Mouse (Mus musculus) right cerebral cortex, adult 2 months (tissue): ENCODE measurements around the gene Znhit1.

Source experiments
- DNase-seq, 2 experiments: peaks; one replicate each; pipeline ENCODE4 v3.0.0; 2021 to 2022; ENCODE audit warnings: low spot score in 2 of 2

Gene Znhit1

GRCm38 (mm10) chr5:136987934-136988271 lies at the start of gene Znhit1:
Gene Znhit1, minus strand, starts transcription at chr5:136988021.
- DNase-seq: no peak

GRCm38 (mm10) chr5:137036211-137036610 lies 48.4 kb upstream of the Znhit1 start:
- no peak for DNase-seq

GRCm38 (mm10) chr5:137032641-137033074 lies 44.8 kb upstream of the Znhit1 start:
- peak; percentile 84 to 85 for DNase-seq

DNA sequence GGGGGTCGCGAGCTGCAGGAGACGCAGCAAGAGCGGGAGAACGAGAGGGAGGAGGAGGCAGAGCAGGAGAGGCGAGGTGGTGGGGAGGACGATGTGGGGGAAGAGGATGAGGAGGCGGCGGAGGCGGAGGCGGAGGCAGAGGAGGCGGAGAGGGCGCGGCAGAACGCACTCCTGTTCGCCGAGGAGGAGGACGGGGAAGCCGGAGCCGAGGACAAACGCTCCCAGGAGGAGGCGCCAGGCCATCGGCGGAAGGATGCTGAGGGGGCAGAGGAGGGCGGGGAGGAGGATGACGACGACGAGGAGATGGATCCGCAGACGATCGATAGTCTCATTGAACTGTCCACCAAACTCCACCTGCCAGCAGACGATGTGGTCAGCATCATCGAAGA lies 44.2 kb upstream of the Znhit1 start:
- DNase-seq: peak; percentile 59 to 72

DNA sequence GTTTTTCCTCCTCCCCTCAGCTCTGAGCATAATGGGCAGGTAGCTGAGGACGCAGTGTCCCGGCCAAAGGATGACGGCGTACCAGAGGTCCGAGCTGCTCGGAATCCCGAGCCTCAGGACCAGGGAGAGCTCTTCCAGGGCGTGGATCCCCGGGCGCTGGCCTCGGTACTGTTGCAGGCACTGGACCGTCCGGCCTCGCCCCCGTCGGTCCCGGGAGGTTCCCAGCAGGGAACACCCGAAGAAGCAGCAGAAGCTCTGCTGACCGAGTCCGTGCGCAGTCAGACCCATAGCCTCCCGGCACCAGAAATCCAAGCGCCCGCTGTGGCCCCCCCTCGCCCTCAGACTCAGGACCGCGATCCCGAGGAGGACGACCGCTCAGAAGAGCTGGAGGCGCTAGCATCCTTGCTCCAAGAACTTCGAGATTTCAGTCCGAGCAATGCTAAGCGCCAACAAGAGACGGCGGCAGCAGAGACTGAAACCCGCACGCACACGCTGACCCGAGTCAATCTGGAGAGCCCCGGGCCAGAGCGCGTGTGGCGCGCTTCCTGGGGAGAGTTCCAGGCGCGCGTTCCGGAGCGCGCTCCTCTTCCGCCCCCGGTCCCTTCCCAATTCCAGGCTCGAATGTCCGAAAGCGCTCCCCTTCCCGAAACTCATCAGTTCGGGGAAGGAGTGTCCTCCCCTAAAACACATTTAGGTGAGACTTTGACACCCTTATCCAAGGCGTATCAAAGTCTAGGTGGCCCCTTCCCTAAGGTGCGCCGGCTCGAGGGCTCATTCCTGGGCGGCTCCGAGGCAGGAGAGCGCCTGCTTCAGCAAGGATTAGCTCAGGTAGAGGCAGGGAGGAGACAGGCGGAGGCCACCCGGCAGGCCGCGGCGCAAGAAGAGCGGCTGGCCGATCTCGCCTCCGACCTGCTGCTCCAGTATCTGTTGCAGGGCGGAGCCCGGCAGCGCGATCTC lies 43.5 kb upstream of the Znhit1 start:
- DNase-seq: no peak

- peak; percentile 66 to 68 for DNase-seq
These were observed 42.6 kb upstream of the Znhit1 start for GRCm38 (mm10) chr5:137030416-137030810.

- peak; percentile 96 for DNase-seq
These were observed 42.0 kb upstream of the Znhit1 start for GRCm38 (mm10) chr5:137029643-137030415.

- no peak for DNase-seq
These were observed 41.4 kb upstream of the Znhit1 start for GRCm38 (mm10) chr5:137029273-137029585.

DNA sequence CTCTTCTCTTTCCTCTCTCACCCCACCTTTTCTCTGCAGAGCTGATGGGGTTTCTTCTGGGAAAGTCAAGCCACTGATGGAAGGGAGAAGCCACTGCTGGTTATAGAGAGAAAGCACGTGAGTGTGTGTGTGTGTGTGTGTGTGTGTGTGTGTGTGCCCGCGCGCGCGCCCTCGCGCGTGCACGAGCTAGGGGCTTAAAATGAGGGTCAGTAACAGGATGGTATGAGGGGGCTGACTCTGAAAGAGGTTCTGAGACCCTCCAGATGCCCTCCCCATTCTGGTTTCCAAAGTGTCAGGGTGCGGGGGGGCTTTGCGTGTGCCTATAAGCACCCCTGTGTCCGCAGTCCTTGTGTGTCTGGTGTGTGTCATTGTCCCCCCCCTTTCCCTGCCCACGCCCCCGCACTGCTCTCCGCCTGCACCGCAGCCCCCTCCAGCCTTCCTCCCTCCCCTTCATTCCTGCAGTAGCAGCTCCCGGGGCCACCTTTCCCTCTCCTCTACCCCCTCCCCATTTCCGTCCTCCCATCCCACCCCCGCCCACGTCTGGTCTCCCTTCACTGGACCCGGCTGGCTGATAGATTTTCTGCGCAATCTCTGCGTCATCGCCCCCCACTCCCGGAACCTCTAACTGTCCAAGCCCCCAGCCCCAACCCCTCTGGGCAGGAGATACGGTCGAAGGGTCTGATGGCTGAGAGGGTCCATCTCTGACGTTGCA lies 40.9 kb upstream of the Znhit1 start:
- DNase-seq: no peak

DNA sequence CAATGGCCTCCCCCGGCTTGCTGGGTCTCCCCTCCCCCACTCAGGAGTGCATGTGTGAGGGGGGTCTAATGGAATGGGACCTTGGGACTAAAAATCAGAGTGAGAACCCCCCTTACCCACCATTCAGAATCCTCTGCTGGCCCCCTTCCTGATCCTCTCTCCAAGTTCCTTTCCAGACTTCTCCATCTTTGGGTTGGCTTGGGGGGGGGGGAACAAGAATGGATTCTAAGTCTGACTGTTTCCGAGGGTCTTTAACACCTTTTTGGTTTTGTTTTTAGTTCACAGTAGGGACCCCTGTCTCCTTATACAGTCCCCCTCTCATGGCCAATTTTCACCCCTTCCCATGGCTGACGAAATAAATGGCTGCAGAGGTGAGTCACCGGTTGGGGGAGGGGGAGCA lies 38.3 kb upstream of the Znhit1 start, which contains the start of gene Vgf:
Vgf (plus strand) TSS at position 301 of the 400 bp plus-strand sequence.
- no peak for DNase-seq

DNA sequence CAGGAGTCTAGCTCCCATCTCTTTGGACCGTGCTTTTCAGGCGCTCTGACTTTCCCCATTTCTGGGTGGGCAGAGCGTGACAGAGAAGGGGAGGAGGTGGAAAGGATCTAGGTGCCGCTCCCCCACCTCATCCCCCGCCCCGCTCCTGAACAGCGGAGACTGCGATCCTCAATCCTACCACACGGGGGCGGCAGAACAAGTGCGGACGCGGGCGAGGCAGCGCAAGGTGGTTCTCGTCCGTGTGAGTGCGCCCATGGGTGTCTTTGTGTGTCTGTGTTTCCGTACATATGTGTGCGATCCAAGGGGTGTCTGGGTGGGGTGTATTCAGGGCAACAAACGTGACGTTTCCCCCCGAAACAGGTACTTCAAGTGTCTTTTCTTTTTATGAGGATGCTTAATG lies 37.3 kb upstream of the Znhit1 start:
- DNase-seq: peak; percentile 87 to 91

DNA sequence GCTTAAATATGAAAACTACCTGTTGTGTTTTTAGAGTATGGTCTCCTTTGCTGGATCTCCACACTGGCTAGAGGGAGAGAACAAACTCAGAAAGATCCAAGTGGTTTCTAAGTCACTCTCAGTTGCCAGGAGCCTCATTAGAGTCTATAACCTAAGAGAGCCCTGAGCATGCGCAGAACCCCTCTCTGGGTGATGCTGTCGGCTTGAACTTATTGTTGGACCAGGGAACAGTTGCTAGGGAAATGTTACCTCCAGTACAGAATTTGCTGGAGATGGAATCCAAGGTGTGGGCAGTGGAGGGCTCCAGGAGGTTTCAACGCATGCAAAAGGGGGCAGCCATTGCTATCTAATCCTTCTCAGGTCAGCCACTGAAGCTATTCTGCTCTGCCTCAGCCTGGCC lies 36.5 kb upstream of the Znhit1 start:
- DNase-seq: no peak

GRCm38 (mm10) chr5:137015913-137016312 lies 28.1 kb upstream of the Znhit1 start:
- no peak for DNase-seq

DNA sequence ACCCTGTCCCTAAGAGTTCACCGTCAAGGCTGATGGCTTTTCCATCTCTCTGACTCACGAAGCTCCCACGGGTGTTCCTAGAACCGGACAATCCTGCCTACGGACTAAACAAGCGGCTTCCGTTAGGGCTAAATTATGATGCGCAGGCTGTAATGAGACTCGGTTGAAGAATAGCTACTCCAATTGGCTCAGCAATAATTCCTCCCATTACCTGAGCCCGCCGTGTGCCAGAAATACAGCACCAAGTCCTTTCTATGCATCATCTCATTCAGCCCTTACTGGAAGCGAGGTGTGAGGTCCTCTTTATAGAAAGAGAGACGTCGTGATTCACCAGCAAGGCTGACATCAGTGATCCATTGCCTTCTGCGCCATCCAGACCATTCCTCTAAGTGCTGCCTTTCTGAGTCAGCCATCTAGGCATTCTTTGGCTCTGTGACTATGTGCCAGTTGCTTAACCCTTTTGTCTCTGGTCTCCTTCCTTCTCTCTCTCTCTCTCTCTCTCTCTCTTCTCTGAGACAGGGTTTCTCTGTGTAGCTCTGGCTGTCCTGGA lies 24.7 kb upstream of the Znhit1 start:
- no peak for DNase-seq

- peak; percentile 72 to 75 for DNase-seq
These were observed 22.2 kb upstream of the Znhit1 start for GRCm38 (mm10) chr5:137009988-137010387.

GRCm38 (mm10) chr5:137007276-137007675 lies 19.5 kb upstream of the Znhit1 start:
- DNase-seq: no peak

DNA sequence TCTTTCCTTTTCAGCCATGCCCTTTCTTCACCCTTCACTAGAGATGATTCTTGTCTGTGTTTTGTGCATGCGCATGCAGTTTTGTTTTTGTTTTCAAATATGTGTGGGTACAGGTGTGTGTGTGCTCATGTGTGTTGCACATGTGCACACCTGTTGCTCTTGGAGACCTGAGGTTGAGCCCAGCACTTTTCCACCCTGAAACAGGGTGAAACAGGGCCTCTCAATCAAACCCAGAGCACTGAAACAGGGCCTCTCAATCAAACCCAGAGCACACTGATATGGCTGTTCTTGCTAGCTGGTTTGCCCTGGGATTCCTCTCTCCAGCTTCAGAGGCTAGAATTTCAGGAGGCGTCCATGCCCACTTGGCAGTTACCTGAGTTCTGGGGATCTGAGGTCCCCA lies 12.8 kb upstream of the Znhit1 start:
- no peak for DNase-seq

DNA sequence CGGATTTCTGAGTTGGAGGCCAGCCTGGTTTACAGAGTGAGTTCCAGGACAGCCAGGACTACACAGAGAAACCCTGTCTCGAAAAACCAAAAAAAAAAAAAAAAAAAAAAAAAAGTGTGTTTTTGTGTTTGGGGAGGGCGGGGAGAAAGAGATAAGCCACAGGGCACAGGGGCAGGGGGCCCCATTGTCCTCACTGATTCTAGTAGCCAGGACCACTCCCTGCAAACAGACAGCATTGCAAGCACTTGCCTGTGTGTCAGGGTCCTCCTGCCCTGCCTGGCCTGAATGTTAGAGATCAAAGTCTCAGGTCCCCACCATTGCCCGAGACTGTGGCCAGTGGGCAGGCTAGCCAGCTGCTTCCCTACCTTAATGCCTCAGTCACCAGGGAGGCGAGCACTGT lies 11.6 kb upstream of the Znhit1 start:
- no peak for DNase-seq

DNA sequence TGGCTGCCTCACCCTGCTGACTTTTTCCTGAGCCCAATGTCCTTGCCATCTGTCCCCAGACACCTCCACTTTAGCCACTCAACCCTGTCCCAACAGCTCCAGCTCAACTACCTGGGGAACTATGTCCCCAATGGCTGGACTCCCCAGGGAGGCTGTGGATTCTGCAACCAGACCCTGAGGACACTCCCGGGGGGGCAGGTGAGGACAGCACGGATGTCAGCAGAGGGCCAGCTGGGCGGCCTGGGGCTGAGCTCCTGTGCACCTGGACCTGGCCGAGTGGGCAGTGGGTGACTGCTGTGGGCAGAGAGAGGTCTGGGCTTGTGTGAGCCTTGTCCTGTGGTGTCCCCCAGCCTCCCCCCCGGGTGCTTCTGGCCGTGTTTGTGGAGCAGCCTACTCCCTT lies 2.0 kb upstream of the Znhit1 start:
- DNase-seq: no peak

DNA sequence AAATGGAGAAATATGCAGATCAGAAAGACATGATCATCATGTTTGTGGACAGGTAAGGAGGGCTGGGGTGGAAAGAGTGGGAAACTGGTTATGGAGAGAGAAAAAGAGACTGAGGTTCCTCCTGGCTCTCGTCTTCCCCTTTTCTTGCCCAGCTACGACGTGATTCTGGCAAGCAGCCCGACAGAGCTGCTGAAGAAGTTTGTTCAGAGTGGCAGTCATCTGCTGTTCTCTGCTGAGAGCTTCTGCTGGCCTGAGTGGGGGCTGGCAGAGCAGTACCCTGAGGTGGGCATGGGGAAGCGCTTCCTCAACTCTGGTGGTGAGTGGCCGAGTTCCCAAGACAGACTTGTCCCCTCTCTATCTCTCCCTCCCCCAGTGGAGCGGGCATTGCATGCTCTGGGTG lies 599 bp upstream of the Znhit1 start:
- peak; percentile 28 to 41 for DNase-seq

GRCm38 (mm10) chr5:136987138-136987933 lies 485 bp downstream of the Znhit1 start:
- DNase-seq: peak; percentile 76 to 77
